Mouse (Mus musculus): ENCODE results near the gene Cnih2. TPM values are rescaled to one million over a fixed set of nuclear protein-coding genes. Genes with fewer than 3 reads are reported as not detected.

The Cnih2 gene
- polyA plus RNA-seq, 1 experiment from 2014 or later, result 348 TPM

GRCm38 (mm10) chr19:5049325-5049724 is 49.0 kb downstream of the Cnih2 start:
- H3K4me2 ChIP-seq (replicated peaks), result no peak overlapping the region
- ATAC-seq (replicated peaks), result no peak
- H3K4me1 ChIP-seq, result peaks cover 20% of the 10 kb centered on the region
- no peak overlapping the region for H3K9ac ChIP-seq (replicated peaks)
- H3K9me3 ChIP-seq, result no peaks in the 10 kb centered on the region
- peaks cover 41% of the 10 kb centered on the region for H3K36me3 ChIP-seq
- peaks cover 35% of the 10 kb centered on the region for H3K27me3 ChIP-seq
- H3K27ac ChIP-seq (replicated peaks), result 0 out of 2 replicates have a peak overlapping the region, but pooled peaks have one; percentile 17
- 78% methylated on average over 6 of the region's 6 CpGs for WGBS
- H3K4me3 ChIP-seq, result no peak overlapping the region

GRCm38 (mm10) chr19:5048138-5049056 is 49.9 kb downstream of the Cnih2 start:
- Histone ChIP-seq H3K4me1 (peaks cover 20% of the 10 kb centered on the region), H3K4me2 (replicated peaks) (no peak overlapping the region), H3K4me3 (no peak overlapping the region), H3K27me3 (peaks cover 29% of the 10 kb centered on the region), H3K36me3 (peaks cover 48% of the 10 kb centered on the region), H3K27ac (replicated peaks) (no peak overlapping the region), H3K9ac (replicated peaks) (no peak overlapping the region), H3K9me3 (no peaks in the 10 kb centered on the region)
- WGBS, result 84% methylated on average over 14 of the region's 14 CpGs
- no peak for ATAC-seq (replicated peaks)

- Histone ChIP-seq H3K4me1 (peaks cover 32% of the 10 kb centered on the region), H3K4me3 (no peak overlapping the region), H3K9ac (replicated peaks) (no peak overlapping the region), H3K4me2 (replicated peaks) (no peak overlapping the region), H3K9me3 (no peaks in the 10 kb centered on the region), H3K36me3 (peaks cover 53% of the 10 kb centered on the region), H3K27ac (replicated peaks) (no peak overlapping the region), H3K27me3 (peaks cover 4% of the 10 kb centered on the region; the same call in 1 of the 2 replicates)
- ATAC-seq (replicated peaks), result no peak
- 87% methylated on average over 4 of the region's 4 CpGs for WGBS
These were observed 52.8 kb downstream of the Cnih2 start for GRCm38 (mm10) chr19:5045531-5045930.

Other genes starting within 250 kb of the Cnih2 start
- gene Ctsf, start 243.4 kb downstream of the Cnih2 start, polyA plus RNA-seq (2015; fragmentation: Nextera tagmentation; extraction: Ambion mirVana), result 56.8 and 61.7 TPM in 2 replicates
- gene Actn3, start 220.6 kb downstream of the Cnih2 start, polyA plus RNA-seq (2015; fragmentation: Nextera tagmentation; extraction: Ambion mirVana), result 0.73 and 0.84 TPM in 2 replicates
- 21.3 and 22.7 TPM in 2 replicates for gene Zdhhc24, start 219.9 kb downstream of the Cnih2 start, polyA plus RNA-seq (2015; fragmentation: Nextera tagmentation; extraction: Ambion mirVana)
- 9.7 and 10.6 TPM in 2 replicates for gene Bbs1, start 191.9 kb downstream of the Cnih2 start, polyA plus RNA-seq (2015; fragmentation: Nextera tagmentation; extraction: Ambion mirVana)
- gene Dpp3, start 170.2 kb downstream of the Cnih2 start, polyA plus RNA-seq (2015; fragmentation: Nextera tagmentation; extraction: Ambion mirVana), result 101 and 103 TPM in 2 replicates
- gene Peli3, start 155.4 kb downstream of the Cnih2 start, polyA plus RNA-seq (2015; fragmentation: Nextera tagmentation; extraction: Ambion mirVana), result 11.1 and 11.6 TPM in 2 replicates
- 118 and 119 TPM in 2 replicates for gene Mrpl11, start 136.4 kb downstream of the Cnih2 start, polyA plus RNA-seq (2015; fragmentation: Nextera tagmentation; extraction: Ambion mirVana)
- gene Npas4, start 108.2 kb downstream of the Cnih2 start, polyA plus RNA-seq (2015; fragmentation: Nextera tagmentation; extraction: Ambion mirVana), result 0.14 and 0.23 TPM in 2 replicates
- 10.1 and 10.4 TPM in 2 replicates for gene Slc29a2, start 74.7 kb downstream of the Cnih2 start, polyA plus RNA-seq (2015; fragmentation: Nextera tagmentation; extraction: Ambion mirVana)
- 51.3 and 54.4 TPM in 2 replicates for gene B4gat1, start 59.7 kb downstream of the Cnih2 start, polyA plus RNA-seq (2015; fragmentation: Nextera tagmentation; extraction: Ambion mirVana)
- 3.3 and 4.0 TPM in 2 replicates for gene AC124502.3, start 59.6 kb downstream of the Cnih2 start, polyA plus RNA-seq (2015; fragmentation: Nextera tagmentation; extraction: Ambion mirVana)
- gene Brms1, start 57.2 kb downstream of the Cnih2 start, polyA plus RNA-seq (2015; fragmentation: Nextera tagmentation; extraction: Ambion mirVana), result 52.8 and 55.5 TPM in 2 replicates
- 0.97 and 2.0 TPM in 2 replicates for gene Rin1, start 48.0 kb downstream of the Cnih2 start, polyA plus RNA-seq (2015; fragmentation: Nextera tagmentation; extraction: Ambion mirVana)
- 10.3 and 11.1 TPM in 2 replicates for gene Cd248, start 30.4 kb downstream of the Cnih2 start, polyA plus RNA-seq (2015; fragmentation: Nextera tagmentation; extraction: Ambion mirVana)
- gene Tmem151a, start 13.0 kb downstream of the Cnih2 start, polyA plus RNA-seq (2015; fragmentation: Nextera tagmentation; extraction: Ambion mirVana), result 7.9 and 8.3 TPM in 2 replicates
- 53.0 and 54.3 TPM in 2 replicates for gene Yif1a, start 10.0 kb downstream of the Cnih2 start, polyA plus RNA-seq (2015; fragmentation: Nextera tagmentation; extraction: Ambion mirVana)
- gene Rab1b, start 8.6 kb upstream of the Cnih2 start, polyA plus RNA-seq (2015; fragmentation: Nextera tagmentation; extraction: Ambion mirVana), result 243 and 248 TPM in 2 replicates
- gene Klc2, start 20.0 kb upstream of the Cnih2 start, polyA plus RNA-seq (2015; fragmentation: Nextera tagmentation; extraction: Ambion mirVana), result 47.0 and 50.9 TPM in 2 replicates
- gene Pacs1, start 174.6 kb upstream of the Cnih2 start, polyA plus RNA-seq (2015; fragmentation: Nextera tagmentation; extraction: Ambion mirVana), result 32.5 and 33.3 TPM in 2 replicates
- 381 and 383 TPM in 2 replicates for gene Sf3b2, start 196.9 kb upstream of the Cnih2 start, polyA plus RNA-seq (2015; fragmentation: Nextera tagmentation; extraction: Ambion mirVana)
- gene Gal3st3, start 199.8 kb upstream of the Cnih2 start, polyA plus RNA-seq (2015; fragmentation: Nextera tagmentation; extraction: Ambion mirVana), result 31.4 and 31.6 TPM in 2 replicates
- not detected in 2 replicates for gene Catsper1, start 237.2 kb upstream of the Cnih2 start, polyA plus RNA-seq (2015; fragmentation: Nextera tagmentation; extraction: Ambion mirVana)